Mouse (Mus musculus) duodenum, adult 2 months (tissue): ENCODE data around the gene Mbnl3. TPM values are rescaled to one million over a fixed set of nuclear protein-coding genes. Genes with fewer than 3 reads are reported as not detected.

Source experiments
- polyA plus RNA-seq: library from polyadenylated mRNA; depleted of rRNA; stranded (reverse); fragments of >200 nt; gene quantifications from 2 replicates; pipeline ENCODE4 v1.2.3, GENCODE M21; 2012; ENCODE audit warnings: low replicate concordance; rRNA removed

Gene Mbnl3
- 1.5 and 2.4 TPM in 2 replicates for polyA plus RNA-seq

GRCm38 (mm10) chrX:51206432-51206831 lies at the start of gene Mbnl3:
TSS of gene Mbnl3 (minus strand) at chrX:51206532.

Other genes starting within 250 kb of the Mbnl3 start
- 0.76 and 0.94 TPM in 2 replicates for gene Rap2c, start 188.5 kb downstream of the Mbnl3 start, polyA plus RNA-seq